Mouse (Mus musculus) hindbrain, embryonic 13.5 days (tissue): ENCODE data around the gene Prdm16. TPM values are rescaled to one million over a fixed set of nuclear protein-coding genes. Genes with fewer than 3 reads are reported as not detected.

Experiments
- ATAC-seq: fragments of 200-750 bp; cut with Nextera tagmentation; 2 replicates; pipeline ENCODE4 v1.8.0; 2017; ENCODE audit warnings: moderate TSS enrichment; ENCODE audit not compliant: low FRiP score
- H3K27ac ChIP-seq: fragments of 300-500 bp; sonication (generic); 2 replicates; pipeline ENCODE4 v1.5.1; 2015; ENCODE audit warnings: inconsistent platforms, mild to moderate bottlenecking, moderate library complexity
- H3K27me3 ChIP-seq: fragments of 300-500 bp; sonication (generic); 2 replicates; pipeline ENCODE4 v1.6.1; 2015; ENCODE audit warnings: mild to moderate bottlenecking, inconsistent platforms
- H3K36me3 ChIP-seq: fragments of 300-500 bp; sonication (generic); 2 replicates; pipeline ENCODE4 v1.6.1; 2015; ENCODE audit warnings: mild to moderate bottlenecking, inconsistent platforms
- H3K4me1 ChIP-seq: fragments of 300-500 bp; sonication (generic); replicated peaks from 2 replicates; pipeline ENCODE4 v1.6.1; 2015; ENCODE audit warnings: inconsistent platforms
- H3K4me2 ChIP-seq: fragments of 300-500 bp; sonication (generic); 2 replicates; pipeline ENCODE4 v1.6.1; 2015; ENCODE audit warnings: inconsistent platforms, mild to moderate bottlenecking, moderate library complexity
- H3K4me3 ChIP-seq: fragments of 300-500 bp; sonication (generic); 2 replicates; pipeline ENCODE4 v1.5.1; 2015; ENCODE audit warnings: mild to moderate bottlenecking, inconsistent platforms
- H3K9ac ChIP-seq: fragments of 300-500 bp; sonication (generic); 2 replicates; pipeline ENCODE4 v1.6.1; 2015; ENCODE audit warnings: mild to moderate bottlenecking, inconsistent platforms
- H3K9me3 ChIP-seq: fragments of 300-500 bp; sonication (generic); 2 replicates; pipeline ENCODE4 v1.6.1; 2016; ENCODE audit warnings: inconsistent platforms
- WGBS: fragments of 180-500 bp; shearing (Covaris S2); methylation state at CpG from one replicate; pipeline ENCODE4 v1.1.7; 2015; 5-methylcytosine and 5-hydroxymethylcytosine counted together
- polyA plus RNA-seq: library from polyadenylated mRNA; unstranded; fragments of >200 nt; fragmentation: Nextera tagmentation; extraction: Ambion mirVana; gene quantifications from 2 replicates; pipeline ENCODE4 v1.2.1, GENCODE M21; 2015

The Prdm16 gene
- polyA plus RNA-seq, 1 experiment from 2014 or later, result 17.2 TPM

DNA sequence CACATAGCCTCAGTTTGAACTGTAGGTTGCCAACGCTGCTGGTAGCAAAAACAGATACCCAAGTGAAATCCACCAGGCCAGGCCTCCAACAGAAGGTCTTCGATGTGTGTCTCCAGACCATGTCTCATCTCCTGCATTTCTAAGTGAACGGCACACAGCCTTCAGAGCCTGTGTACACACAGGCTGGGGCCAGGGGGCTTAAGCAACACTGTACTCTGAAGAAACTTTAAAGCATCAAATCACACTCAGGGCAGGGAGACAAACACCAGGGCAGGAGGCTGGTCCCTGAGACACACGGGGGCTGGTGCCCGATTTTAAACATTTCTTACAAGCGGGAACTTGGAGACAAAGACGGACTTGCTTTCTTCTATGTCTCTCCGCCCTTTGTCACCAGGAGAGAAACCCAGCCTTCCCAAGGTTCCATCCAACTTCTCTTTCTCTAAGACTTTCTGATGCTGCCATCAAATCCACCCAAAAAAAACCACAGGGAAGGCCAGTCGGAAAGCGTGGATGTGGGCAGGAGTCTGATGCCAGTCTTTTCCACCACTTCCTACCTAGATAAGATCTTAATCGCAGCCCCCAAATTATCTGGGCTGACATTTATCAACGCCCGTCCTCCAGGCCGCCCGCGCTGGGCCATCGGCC lies 42.4 kb downstream of the Prdm16 start:
- Histone ChIP-seq H3K9me3 (no peaks in the 10 kb centered on the region), H3K36me3 (no peaks in the 10 kb centered on the region), H3K4me2 (peak overlapping the region; percentile 31), H3K4me3 (no peak overlapping the region), H3K4me1 (peaks cover 66% of the 10 kb centered on the region), H3K27ac (peak overlapping the region; percentile 85), H3K9ac (no peak overlapping the region), H3K27me3 (peaks cover 67% of the 10 kb centered on the region)
- no peak for ATAC-seq
- WGBS, result 29% methylated on average over 17 of the region's 17 CpGs

DNA sequence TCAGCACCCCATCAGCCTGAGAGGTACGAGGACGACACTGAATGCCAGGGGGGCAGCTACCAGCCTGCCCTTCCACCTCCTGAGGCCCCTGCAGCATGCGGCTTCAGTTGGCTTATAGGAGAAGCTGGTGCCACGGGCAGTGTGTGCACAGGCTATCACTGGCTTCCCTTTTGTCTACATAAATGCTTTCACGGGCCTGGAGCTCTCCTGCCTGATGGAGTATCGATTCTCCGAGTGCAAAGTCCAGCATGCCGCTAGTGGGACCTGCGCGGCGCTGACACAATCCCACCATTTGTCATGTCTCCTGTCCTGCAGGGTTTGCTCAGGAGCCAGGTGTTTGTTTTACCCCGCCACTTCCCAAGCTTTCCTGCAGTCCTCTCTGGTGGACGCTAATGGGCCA lies 44.1 kb downstream of the Prdm16 start:
- H3K36me3 ChIP-seq, result no peaks in the 10 kb centered on the region
- H3K4me3 ChIP-seq, result no peak overlapping the region
- H3K9me3 ChIP-seq, result no peaks in the 10 kb centered on the region
- no peak overlapping the region for H3K9ac ChIP-seq
- ATAC-seq, result no peak
- peaks cover 63% of the 10 kb centered on the region for H3K4me1 ChIP-seq
- 73% methylated on average over 13 of the region's 13 CpGs for WGBS
- no peak overlapping the region for H3K4me2 ChIP-seq
- H3K27me3 ChIP-seq, result peaks cover 56% of the 10 kb centered on the region
- H3K27ac ChIP-seq, result no peak overlapping the region

DNA sequence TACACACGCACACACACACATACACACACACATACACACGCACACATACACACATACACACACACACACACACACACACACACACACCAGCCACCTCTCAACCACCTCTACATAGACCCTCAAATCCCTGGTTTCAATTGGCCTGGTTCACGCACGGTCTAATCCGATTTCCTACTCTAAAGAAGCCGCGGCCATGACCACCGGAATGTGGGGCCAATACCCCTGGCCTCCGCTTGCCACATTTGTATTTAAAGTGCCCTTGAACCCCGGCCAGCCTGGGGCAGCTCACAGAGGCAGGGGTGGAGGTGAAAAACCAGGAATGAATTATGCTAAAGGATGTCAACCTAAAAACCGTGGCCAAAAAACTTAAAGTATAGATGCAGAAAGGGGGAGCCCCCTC lies 45.8 kb downstream of the Prdm16 start:
- WGBS, result 71% methylated on average over 9 of the region's 11 CpGs
- Histone ChIP-seq H3K27ac (no peak overlapping the region), H3K36me3 (no peaks in the 10 kb centered on the region), H3K4me3 (no peak overlapping the region), H3K27me3 (peaks cover 59% of the 10 kb centered on the region), H3K9ac (no peak overlapping the region), H3K9me3 (no peaks in the 10 kb centered on the region), H3K4me2 (no peak overlapping the region), H3K4me1 (peaks cover 67% of the 10 kb centered on the region)
- no peak for ATAC-seq

DNA sequence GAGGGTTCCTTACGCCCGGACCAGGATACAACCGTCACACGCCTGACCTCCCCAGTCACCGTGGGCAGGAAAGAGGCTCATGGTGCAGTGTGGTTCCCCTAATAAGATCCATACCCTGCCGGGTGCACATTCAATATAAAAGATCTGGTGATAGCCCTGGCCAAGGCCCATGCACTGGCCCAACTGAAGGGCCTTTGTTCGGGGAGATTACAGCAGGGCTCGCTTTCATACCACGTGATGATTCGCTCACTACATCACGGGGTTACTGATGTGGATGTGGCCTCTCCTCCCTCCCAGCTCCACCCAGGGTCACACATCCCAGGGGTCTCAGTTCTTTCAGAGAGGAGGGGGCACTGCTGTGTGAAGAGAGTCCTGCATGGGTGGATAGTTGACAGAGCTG lies 50.3 kb downstream of the Prdm16 start:
- Histone ChIP-seq H3K4me3 (no peak overlapping the region), H3K27me3 (peaks cover 46% of the 10 kb centered on the region), H3K9me3 (no peaks in the 10 kb centered on the region), H3K9ac (no peak overlapping the region), H3K4me1 (peaks cover 58% of the 10 kb centered on the region), H3K36me3 (no peaks in the 10 kb centered on the region), H3K4me2 (no peak overlapping the region), H3K27ac (peak overlapping the region; percentile 52; the same call in 1 of the 2 replicates)
- no peak for ATAC-seq
- WGBS, result 67% methylated on average over 11 of the region's 11 CpGs

DNA sequence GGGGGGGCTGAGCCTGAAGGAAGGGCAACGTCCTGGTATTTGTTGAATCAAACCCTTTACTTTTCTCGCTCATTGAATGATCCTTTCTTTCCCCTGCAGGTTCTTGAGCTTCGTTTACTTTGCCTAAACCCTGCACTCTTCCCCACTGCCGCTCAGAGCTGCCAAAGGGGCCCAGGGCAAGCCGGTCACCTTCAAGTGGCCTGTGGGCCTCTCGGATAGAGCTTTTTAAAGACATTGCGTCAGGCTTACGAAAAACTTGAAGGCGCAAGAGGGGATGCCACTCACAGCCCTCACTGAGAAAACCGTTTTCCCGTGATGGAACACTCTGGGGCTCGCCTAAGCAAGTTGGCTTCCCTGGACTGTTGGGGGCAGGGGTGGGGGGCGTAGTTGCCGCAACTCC lies 50.9 kb downstream of the Prdm16 start:
- peaks cover 47% of the 10 kb centered on the region for H3K27me3 ChIP-seq
- no peaks in the 10 kb centered on the region for H3K36me3 ChIP-seq
- ATAC-seq, result no peak
- H3K4me2 ChIP-seq, result no peak overlapping the region
- no peak overlapping the region for H3K9ac ChIP-seq
- no peak overlapping the region for H3K4me3 ChIP-seq
- WGBS, result 71% methylated on average over 14 of the region's 14 CpGs
- no peaks in the 10 kb centered on the region for H3K9me3 ChIP-seq
- peaks cover 58% of the 10 kb centered on the region for H3K4me1 ChIP-seq
- peak overlapping the region; percentile 52; the same call in 1 of the 2 replicates for H3K27ac ChIP-seq

DNA sequence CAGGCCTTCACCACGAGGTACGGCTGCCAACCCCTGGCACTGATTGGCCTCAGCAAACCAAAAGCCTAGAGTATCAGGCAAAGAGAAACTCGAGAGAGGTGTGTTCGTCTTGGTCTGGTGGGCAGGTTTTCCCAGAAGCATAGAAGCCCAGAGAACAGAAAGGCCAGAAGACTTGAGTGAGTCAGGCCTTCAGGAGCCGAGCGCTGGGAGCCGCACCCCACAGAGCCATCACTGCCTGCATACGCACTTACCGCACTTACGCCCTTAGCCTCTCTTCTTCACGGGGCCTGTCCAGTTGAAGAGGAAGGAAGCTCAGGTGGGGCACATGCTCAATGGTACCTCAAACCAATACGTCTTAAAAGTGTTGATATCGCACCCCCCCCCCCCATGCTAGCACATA lies 53.0 kb downstream of the Prdm16 start:
- ATAC-seq, result no peak
- Histone ChIP-seq H3K36me3 (no peaks in the 10 kb centered on the region), H3K27ac (no peak overlapping the region), H3K4me2 (no peak overlapping the region), H3K9ac (no peak overlapping the region), H3K4me1 (peaks cover 56% of the 10 kb centered on the region), H3K27me3 (peaks cover 43% of the 10 kb centered on the region), H3K4me3 (no peak overlapping the region), H3K9me3 (no peaks in the 10 kb centered on the region)
- WGBS, result 86% methylated on average over 13 of the region's 13 CpGs

DNA sequence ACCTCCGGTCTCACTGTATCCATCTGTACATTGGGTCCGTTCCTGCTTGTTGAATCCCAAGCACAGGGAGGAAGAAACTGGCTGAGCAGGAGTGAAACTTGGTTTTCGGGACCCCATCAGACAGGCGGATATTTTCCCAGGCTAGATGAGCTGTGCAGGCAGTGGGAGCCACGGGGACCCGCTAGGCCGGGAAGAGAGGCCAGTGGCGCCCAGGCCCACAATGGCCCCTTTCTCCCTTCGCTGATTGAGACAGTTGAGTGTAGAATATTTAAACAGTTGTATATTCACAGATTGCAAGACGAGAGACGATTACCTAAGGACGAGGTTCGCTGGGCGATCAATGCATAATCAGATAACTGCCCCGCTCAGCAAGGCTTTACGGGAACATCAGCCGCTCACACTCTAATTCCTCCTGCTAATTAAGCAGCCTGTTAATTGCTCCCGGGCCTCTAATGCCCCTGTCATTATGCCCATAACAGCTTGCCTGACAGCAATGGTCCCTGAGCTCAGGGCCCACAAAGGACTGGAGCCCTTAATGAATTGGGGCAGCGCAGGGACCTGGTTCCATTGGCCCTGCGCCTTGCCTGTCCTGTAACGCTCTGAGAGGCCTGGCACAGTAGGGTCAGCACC lies 54.0 kb downstream of the Prdm16 start:
- Histone ChIP-seq H3K4me1 (peaks cover 46% of the 10 kb centered on the region), H3K27me3 (peaks cover 44% of the 10 kb centered on the region), H3K36me3 (no peaks in the 10 kb centered on the region), H3K9ac (no peak overlapping the region; the same call in 1 of the 2 replicates), H3K4me2 (no peak overlapping the region), H3K4me3 (no peak overlapping the region), H3K9me3 (no peaks in the 10 kb centered on the region), H3K27ac (no peak overlapping the region)
- ATAC-seq, result peak; percentile 50; the same call in 1 of the 2 replicates
- WGBS, result 55% methylated on average over 21 of the region's 21 CpGs

DNA sequence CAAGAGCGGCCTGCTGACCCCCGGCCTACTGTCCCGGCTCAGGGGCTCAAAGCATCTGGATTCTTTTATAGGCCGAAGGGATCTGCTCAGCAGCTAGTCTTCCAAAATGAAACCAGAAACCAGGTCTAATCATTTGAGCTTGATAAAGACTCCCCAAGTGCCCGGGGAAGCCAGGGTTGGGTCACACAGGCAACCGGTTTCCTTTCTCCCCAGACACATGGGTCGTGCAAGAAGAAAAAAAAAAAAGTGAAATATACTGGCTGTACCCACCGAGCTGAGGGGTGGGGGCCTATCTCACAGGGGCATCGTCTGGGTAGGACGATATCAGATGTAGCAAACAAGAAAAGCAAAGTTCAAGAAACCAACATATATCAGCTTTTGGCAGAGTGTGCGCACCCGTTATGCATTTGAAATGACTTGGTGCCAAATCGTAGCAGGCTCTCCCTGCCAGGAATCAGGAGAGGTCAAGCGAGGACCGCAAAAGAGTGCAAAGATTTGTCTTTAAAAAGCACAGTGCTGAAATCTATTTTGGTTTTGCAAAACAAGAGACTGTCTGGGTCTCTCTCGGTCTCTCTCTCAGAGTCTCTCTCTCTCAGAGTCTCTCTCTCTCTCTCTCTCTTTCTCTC lies 55.3 kb downstream of the Prdm16 start:
- ATAC-seq, result no peak
- H3K27me3 ChIP-seq, result peaks cover 44% of the 10 kb centered on the region
- no peak overlapping the region for H3K4me3 ChIP-seq
- H3K4me2 ChIP-seq, result no peak overlapping the region
- 79% methylated on average over 16 of the region's 16 CpGs for WGBS
- peaks cover 34% of the 10 kb centered on the region for H3K4me1 ChIP-seq
- H3K27ac ChIP-seq, result no peak overlapping the region
- no peak overlapping the region for H3K9ac ChIP-seq
- H3K9me3 ChIP-seq, result no peaks in the 10 kb centered on the region
- no peaks in the 10 kb centered on the region for H3K36me3 ChIP-seq

DNA sequence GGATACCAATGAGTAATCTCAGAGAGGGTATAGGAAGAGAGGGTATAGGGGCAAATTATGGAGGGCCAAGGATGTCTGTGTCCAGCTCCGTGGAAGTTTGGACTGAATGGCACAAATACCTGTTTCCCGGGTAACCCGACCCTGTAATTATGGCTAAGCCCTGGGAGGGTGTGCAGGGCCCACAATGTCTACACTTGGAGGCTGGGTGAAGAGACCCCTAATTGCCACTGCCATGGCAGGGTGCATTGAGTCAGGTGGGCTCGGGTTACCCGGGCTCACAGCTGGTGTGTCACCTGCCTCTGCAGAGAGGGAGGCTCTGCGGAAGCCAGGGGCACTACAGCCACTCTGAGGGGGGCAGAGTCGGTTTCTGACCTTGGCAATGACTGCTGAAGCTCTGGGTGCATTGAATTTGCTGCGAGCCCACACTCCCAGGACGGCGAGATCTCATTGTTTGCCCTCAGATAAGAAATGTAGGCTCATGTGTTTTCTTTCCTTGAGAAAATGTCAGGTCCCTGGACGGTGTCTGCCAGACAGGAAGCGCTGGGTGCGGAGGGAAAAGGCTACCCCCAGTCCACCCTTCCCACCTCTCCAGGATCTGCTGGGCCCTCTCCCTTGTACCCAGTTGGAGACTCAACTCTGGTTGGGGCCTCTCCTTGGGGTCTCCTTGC lies 62.3 kb downstream of the Prdm16 start:
- H3K27me3 ChIP-seq, result peaks cover 64% of the 10 kb centered on the region
- H3K27ac ChIP-seq, result no peak overlapping the region
- 72% methylated on average over 13 of the region's 13 CpGs for WGBS
- no peak for ATAC-seq
- H3K4me3 ChIP-seq, result no peak overlapping the region
- H3K9me3 ChIP-seq, result no peaks in the 10 kb centered on the region
- no peaks in the 10 kb centered on the region for H3K36me3 ChIP-seq
- no peak overlapping the region for H3K9ac ChIP-seq
- peaks cover 33% of the 10 kb centered on the region for H3K4me1 ChIP-seq
- no peak overlapping the region for H3K4me2 ChIP-seq

DNA sequence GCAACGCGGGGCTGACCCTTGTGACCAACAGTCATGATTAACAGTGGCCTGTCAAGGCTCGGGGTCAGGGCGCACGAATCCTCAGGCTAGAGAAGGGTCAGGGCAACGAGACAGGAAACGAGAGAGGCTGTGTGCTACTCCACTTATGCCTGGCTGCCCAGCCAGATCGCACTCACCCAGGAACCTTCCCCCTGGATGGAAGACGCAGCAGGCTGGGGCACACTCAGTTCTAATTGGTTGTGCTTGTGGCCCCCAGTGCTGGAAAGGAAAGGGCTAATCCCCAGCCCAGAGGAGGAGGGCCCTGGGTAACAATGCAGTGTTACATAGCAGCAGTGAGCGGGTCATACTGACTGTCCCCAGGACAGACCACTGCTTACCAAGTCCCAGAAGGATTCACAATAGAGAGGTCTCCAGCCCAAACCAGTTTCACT lies 66.2 kb downstream of the Prdm16 start:
- peaks cover 58% of the 10 kb centered on the region for H3K27me3 ChIP-seq
- H3K9me3 ChIP-seq, result no peaks in the 10 kb centered on the region
- no peak overlapping the region for H3K4me3 ChIP-seq
- WGBS, result 19% methylated on average over 10 of the region's 10 CpGs
- H3K36me3 ChIP-seq, result no peaks in the 10 kb centered on the region
- peaks cover 54% of the 10 kb centered on the region for H3K4me1 ChIP-seq
- H3K9ac ChIP-seq, result peak overlapping the region; percentile 14; the same call in 1 of the 2 replicates
- no peak overlapping the region for H3K4me2 ChIP-seq
- ATAC-seq, result no peak
- H3K27ac ChIP-seq, result peak overlapping the region; percentile 25; the same call in 1 of the 2 replicates

DNA sequence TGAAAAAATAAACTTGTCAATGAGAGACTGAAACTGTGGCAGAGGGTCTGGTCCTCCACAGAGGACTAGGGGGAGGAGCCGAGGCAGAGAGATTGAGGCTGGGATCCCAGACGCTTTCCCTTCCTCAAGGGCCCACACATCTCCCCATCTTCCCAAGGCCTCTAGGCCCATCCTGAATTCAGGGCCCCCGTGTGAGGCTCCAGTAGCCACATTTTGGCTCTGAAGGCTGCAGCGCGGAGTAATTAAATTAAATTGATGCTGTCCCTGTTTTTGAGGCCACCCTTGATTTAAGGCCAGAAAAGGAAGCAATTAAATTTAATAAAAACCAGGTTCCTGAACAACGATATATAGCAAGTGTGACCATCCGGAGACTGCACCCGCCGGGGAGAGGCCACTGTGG lies 66.8 kb downstream of the Prdm16 start:
- 65% methylated on average over 9 of the region's 9 CpGs for WGBS
- H3K27ac ChIP-seq, result peak overlapping the region; percentile 31
- peak overlapping the region; percentile 26; the same call in 1 of the 2 replicates for H3K9ac ChIP-seq
- no peak overlapping the region for H3K4me2 ChIP-seq
- H3K27me3 ChIP-seq, result peaks cover 57% of the 10 kb centered on the region
- ATAC-seq, result no peak
- peaks cover 54% of the 10 kb centered on the region for H3K4me1 ChIP-seq
- no peak overlapping the region for H3K4me3 ChIP-seq
- H3K9me3 ChIP-seq, result no peaks in the 10 kb centered on the region
- H3K36me3 ChIP-seq, result no peaks in the 10 kb centered on the region

DNA sequence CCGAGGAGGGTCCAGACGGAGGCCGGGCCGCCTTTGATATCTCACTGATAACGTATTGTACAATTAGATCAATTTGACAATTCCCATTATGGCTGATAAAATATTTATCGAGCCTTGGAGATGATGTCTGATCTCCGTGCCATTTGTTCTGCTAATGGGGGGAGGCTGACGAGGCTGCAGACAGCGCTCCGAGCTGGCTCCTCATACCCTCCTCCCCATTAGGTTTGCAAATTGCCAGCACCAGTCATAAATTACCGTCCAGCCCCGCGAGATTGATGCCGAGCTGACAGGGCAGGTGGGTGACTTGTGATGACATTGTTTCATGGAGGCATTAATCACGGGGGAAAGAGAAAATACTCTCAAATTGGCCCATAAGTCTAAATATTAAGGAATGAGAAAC lies 67.9 kb downstream of the Prdm16 start:
- WGBS, result 24% methylated on average over 15 of the region's 15 CpGs
- 0 out of 2 replicates have a peak overlapping the region, but pooled peaks have one; percentile 18 for H3K4me2 ChIP-seq
- no peak overlapping the region for H3K9ac ChIP-seq
- no peak for ATAC-seq
- H3K4me1 ChIP-seq, result peaks cover 44% of the 10 kb centered on the region
- no peaks in the 10 kb centered on the region for H3K36me3 ChIP-seq
- H3K27me3 ChIP-seq, result peaks cover 57% of the 10 kb centered on the region
- no peaks in the 10 kb centered on the region for H3K9me3 ChIP-seq
- H3K4me3 ChIP-seq, result no peak overlapping the region
- H3K27ac ChIP-seq, result peak overlapping the region; percentile 1; the same call in 1 of the 2 replicates
